Mouse (Mus musculus) testis, adult 2 months (tissue): ENCODE data around the gene Pdia2. TPM values are rescaled to one million over a fixed set of nuclear protein-coding genes. Genes with fewer than 3 reads are reported as not detected.
A peak's percentile ranks its signal among the peaks of the same experiment; 100 is the strongest.

Source experiments
- H3K27ac ChIP-seq: fragments of 200-500 bp; 2 replicates; pipeline ENCODE4 v1.5.1; 2012; ENCODE audit warnings: low read depth, low read length; ENCODE audit not compliant: control insufficient read depth, insufficient read depth
- H3K27me3 ChIP-seq: fragments of 200-500 bp; 2 replicates; pipeline ENCODE4 v1.6.1; 2012; ENCODE audit warnings: mild to moderate bottlenecking, low read length, moderate library complexity; ENCODE audit not compliant: control insufficient read depth, insufficient read depth
- H3K36me3 ChIP-seq: fragments of 200-500 bp; 2 replicates; pipeline ENCODE4 v1.6.1; 2012; ENCODE audit warnings: mild to moderate bottlenecking, low read length; ENCODE audit not compliant: control insufficient read depth, insufficient read depth
- H3K4me1 ChIP-seq: fragments of 200-500 bp; 2 replicates; pipeline ENCODE4 v1.6.1; 2012; ENCODE audit warnings: low read length; ENCODE audit not compliant: control insufficient read depth, insufficient read depth
- H3K4me3 ChIP-seq: fragments of 200-500 bp; 2 replicates; pipeline ENCODE4 v1.5.1; 2012; ENCODE audit warnings: low read depth, mild to moderate bottlenecking, low read length, moderate library complexity, mixed read lengths; ENCODE audit not compliant: control insufficient read depth
- CTCF ChIP-seq: fragments of 200-500 bp; IDR thresholded peaks from 2 replicates; pipeline ENCODE4 v1.5.1; 2012; ENCODE audit warnings: low read depth, mild to moderate bottlenecking, inconsistent platforms, low read length, moderate library complexity; ENCODE audit not compliant: control insufficient read depth, insufficient read depth, insufficient replicate concordance
- POLR2A ChIP-seq: fragments of 200-500 bp; IDR thresholded peaks from 2 replicates; pipeline ENCODE4 v1.6.1; 2012; ENCODE audit warnings: low read depth, mild to moderate bottlenecking, inconsistent platforms, low read length, moderate library complexity; ENCODE audit not compliant: control insufficient read depth
- polyA plus RNA-seq: library from polyadenylated mRNA; depleted of rRNA; stranded (reverse); fragments of >200 nt; gene quantifications from 2 replicates; pipeline ENCODE4 v1.2.3, GENCODE M21; 2012

Gene Pdia2
- polyA plus RNA-seq, 1 experiment = not detected

- no peaks in the 10 kb centered on the region for H3K27me3 ChIP-seq
- H3K4me3 ChIP-seq = no peak overlapping the region
- no peaks in the 10 kb centered on the region for H3K36me3 ChIP-seq
- no peaks in the 10 kb centered on the region; the same call in 1 of the 2 replicates for H3K4me1 ChIP-seq
- no peak for TF ChIP-seq POLR2A
- TF ChIP-seq CTCF = no peak
- H3K27ac ChIP-seq = peak overlapping the region; percentile 66
Observed at GRCm38 (mm10) chr17:26235077-26235815, 36.4 kb upstream of the Pdia2 start.

DNA sequence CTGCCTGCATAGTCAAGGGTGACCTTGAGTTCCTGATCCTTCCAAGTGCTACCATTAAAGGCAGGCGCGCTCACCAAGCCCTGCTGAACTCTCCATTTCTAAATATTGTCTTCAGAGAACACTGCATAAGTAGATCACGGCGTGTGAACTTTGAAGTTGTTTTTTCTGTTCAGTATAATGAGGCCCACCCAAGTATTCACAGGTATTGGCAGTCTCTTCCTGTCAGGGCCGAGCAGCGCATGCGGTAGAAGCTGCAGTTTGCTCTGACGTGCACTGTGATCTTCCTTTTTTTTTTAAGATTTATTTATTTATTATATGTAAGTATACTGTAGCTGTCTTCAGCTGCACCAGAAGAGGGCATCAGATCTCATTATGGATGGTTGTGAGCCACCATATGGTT is 35.5 kb upstream of the Pdia2 start:
- Histone ChIP-seq H3K4me3 (no peak overlapping the region), H3K27me3 (no peaks in the 10 kb centered on the region), H3K36me3 (no peaks in the 10 kb centered on the region), H3K4me1 (no peaks in the 10 kb centered on the region; the same call in 1 of the 2 replicates), H3K27ac (no peak overlapping the region)
- no peak for TF ChIP-seq CTCF
- no peak for TF ChIP-seq POLR2A

- Histone ChIP-seq H3K4me3 (no peak overlapping the region), H3K27me3 (no peaks in the 10 kb centered on the region), H3K36me3 (no peaks in the 10 kb centered on the region), H3K4me1 (no peaks in the 10 kb centered on the region; the same call in 1 of the 2 replicates), H3K27ac (no peak overlapping the region)
- TF ChIP-seq POLR2A = no peak
- no peak; the same call in 1 of the 2 replicates for TF ChIP-seq CTCF
Observed at GRCm38 (mm10) chr17:26232863-26233262, 34.0 kb upstream of the Pdia2 start.

DNA sequence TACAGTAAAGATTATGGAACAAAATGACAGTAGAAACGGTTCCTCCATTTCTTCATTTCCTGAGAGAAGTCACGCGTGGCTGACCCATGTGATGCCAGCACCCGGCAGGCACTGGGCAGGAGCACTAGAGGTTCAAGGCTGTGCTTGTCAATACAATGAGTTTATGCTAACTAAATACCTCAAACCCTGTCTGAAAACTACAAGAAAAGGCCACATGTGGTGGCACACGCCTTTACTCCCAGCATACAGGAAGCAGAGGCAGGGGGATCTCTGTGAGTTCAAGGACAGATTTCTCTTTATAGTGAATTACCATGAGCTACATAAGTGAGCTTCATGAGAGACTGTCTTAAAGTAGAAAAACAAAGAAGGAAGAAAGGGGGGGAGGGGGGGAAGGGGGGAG is 32.3 kb upstream of the Pdia2 start:
- Histone ChIP-seq H3K36me3 (no peaks in the 10 kb centered on the region), H3K27ac (no peak overlapping the region), H3K4me3 (no peak overlapping the region), H3K27me3 (no peaks in the 10 kb centered on the region), H3K4me1 (no peaks in the 10 kb centered on the region; the same call in 1 of the 2 replicates)
- TF ChIP-seq POLR2A (no peak), CTCF (no peak)

GRCm38 (mm10) chr17:26229776-26230175 is 30.9 kb upstream of the Pdia2 start:
- TF ChIP-seq POLR2A (no peak), CTCF (no peak)
- Histone ChIP-seq H3K4me3 (no peak overlapping the region), H3K27ac (no peak overlapping the region)

DNA sequence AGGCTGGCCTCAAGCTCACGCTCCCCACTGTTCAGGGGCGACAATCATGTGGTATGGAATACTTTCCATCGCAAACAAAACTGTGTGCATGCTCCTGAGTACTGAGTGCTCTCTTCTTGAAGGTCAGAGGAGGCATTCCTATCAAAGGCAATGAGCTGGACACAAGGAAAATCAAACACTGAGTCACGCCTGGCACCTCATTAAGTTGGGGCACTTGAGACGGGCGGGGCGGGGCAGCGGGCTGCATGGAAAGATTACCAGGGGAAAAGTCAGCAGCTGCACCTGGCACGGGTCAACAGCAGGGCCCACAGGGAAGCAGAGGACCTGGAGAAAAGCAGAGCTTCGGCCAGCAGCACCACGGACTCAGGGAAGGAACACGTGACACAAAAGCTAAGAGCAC is 26.3 kb upstream of the Pdia2 start:
- Histone ChIP-seq H3K36me3 (no peaks in the 10 kb centered on the region), H3K4me1 (no peaks in the 10 kb centered on the region), H3K27me3 (no peaks in the 10 kb centered on the region), H3K27ac (0 out of 2 replicates have a peak overlapping the region, but pooled peaks have one; percentile 11), H3K4me3 (no peak overlapping the region)
- TF ChIP-seq CTCF (no peak), POLR2A (no peak)

More at GRCm38 (mm10) chr17:26229776-26230175, 30.9 kb upstream of the Pdia2 start:
- Histone ChIP-seq H3K36me3 (no peaks in the 10 kb centered on the region), H3K27me3 (no peaks in the 10 kb centered on the region), H3K4me1 (no peaks in the 10 kb centered on the region)

GRCm38 (mm10) chr17:26221508-26221907 is 22.6 kb upstream of the Pdia2 start:
- no peaks in the 10 kb centered on the region for H3K36me3 ChIP-seq
- no peaks in the 10 kb centered on the region for H3K27me3 ChIP-seq
- TF ChIP-seq CTCF = no peak
- no peak for TF ChIP-seq POLR2A
- no peak overlapping the region for H3K4me3 ChIP-seq
- H3K27ac ChIP-seq = no peak overlapping the region
- no peaks in the 10 kb centered on the region for H3K4me1 ChIP-seq
